Mouse (Mus musculus) layer of hippocampus, adult 6 months (tissue): Measurements from ENCODE around the gene Cyp2d12. TPM values are rescaled to one million over a fixed set of nuclear protein-coding genes. Genes with fewer than 3 reads are reported as not detected.

Experiments
- long read RNA-seq, 2 experiments: library from polyadenylated mRNA; unstranded; transcript quantifications; one replicate each; pipeline ENCODE4 v2.0.0; 2019 to 2020
- microRNA-seq: library from miRNA; unstranded; fragments of <30 nt; microRNA quantifications from one replicate; pipeline ENCODE4 v1.2.0, GENCODE M21; 2020
- polyA plus RNA-seq: library from polyadenylated mRNA; unstranded; fragments of <200 nt; fragmentation: Nextera tagmentation; gene quantifications from 2 replicates; pipeline ENCODE4 v1.2.3, GENCODE M21; 2021

Cyp2d12 gene
- not detected in 2 replicates for polyA plus RNA-seq
- long read RNA-seq, experiment 1: 0 reads
- long read RNA-seq, experiment 2: 0 reads

DNA sequence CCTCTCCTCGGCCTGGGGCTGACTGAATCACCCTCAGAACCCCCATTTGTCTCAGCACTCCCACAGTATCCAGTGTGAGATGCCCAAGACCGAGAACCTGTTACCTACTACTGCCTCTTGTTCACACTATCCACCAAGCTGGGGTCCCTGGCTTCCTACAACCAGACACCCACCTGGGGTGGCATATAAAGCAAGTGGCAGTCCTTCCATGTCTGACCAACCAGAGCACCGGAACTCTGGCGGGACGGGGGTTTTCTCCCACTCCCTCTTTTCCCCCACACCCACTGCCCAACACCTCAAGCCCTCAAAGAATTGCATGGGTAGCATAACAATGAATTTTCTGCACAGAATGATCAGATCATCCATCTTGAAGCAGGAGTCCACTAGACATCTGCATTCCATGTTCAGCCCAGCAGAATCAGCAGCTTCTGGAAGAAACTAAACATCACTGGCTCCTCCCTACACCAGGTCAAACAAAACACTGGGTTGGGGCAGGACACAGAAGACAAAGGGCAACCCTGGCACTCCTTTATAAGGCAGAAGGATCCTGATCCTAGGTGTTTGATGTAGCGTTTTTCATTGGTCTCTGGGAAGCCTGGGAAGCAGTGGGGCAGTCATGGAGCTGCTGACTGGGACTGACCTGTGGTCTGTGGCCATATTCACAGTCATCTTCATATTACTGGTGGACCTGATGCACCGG is at the start of gene Cyp2d12:
Cyp2d12 (plus strand) TSS at position 542 of the 700 bp plus-strand sequence.

Small RNA genes within 50 kb of the gene (microRNA-seq; reads per million reads assigned to microRNA genes)
- gene Gm27924 (not detected), gene Gm28023 (not detected)

Other genes starting within 250 kb of the Cyp2d12 start
- gene Naga, start 216.1 kb upstream of the Cyp2d12 start, polyA plus RNA-seq: 32.4 and 37.4 TPM in 2 replicates
- 0.64 and 0.84 TPM in 2 replicates for gene Pheta2, start 216.1 kb upstream of the Cyp2d12 start, polyA plus RNA-seq
- 902 and 958 TPM in 2 replicates for gene Smdt1, start 216.1 kb upstream of the Cyp2d12 start, polyA plus RNA-seq
- gene Ndufa6, start 200.8 kb upstream of the Cyp2d12 start, polyA plus RNA-seq: 900 and 946 TPM in 2 replicates
- 17.5 and 27.3 TPM in 2 replicates for gene Cyp2d22, start 174.8 kb upstream of the Cyp2d12 start, polyA plus RNA-seq
- gene Cyp2d11, start 161.1 kb upstream of the Cyp2d12 start, polyA plus RNA-seq: not detected in 2 replicates
- not detected in 2 replicates for gene Cyp2d10, start 147.9 kb upstream of the Cyp2d12 start, polyA plus RNA-seq
- gene Cyp2d9, start 121.6 kb upstream of the Cyp2d12 start, polyA plus RNA-seq: not detected in 2 replicates
- not detected in 2 replicates for gene Cyp2d34, start 65.9 kb downstream of the Cyp2d12 start, polyA plus RNA-seq
- gene Cyp2d40, start 209.1 kb downstream of the Cyp2d12 start, polyA plus RNA-seq: not detected in 2 replicates
- gene Cyp2d26, start 239.2 kb downstream of the Cyp2d12 start, polyA plus RNA-seq: not detected in 2 replicates